Mouse (Mus musculus): Measurements from ENCODE around the gene Senp2. TPM values are rescaled to one million over a fixed set of nuclear protein-coding genes. Genes with fewer than 3 reads are reported as not detected.
"Not testable (repeated sequence)": the region's sequence is repeated elsewhere in the genome, so short reads cannot be mapped to it uniquely, and the experiment has no call there.

Senp2 gene
- polyA plus RNA-seq (2015; fragmentation: Nextera tagmentation; extraction: Ambion mirVana): 38.4 and 41.3 TPM in 2 replicates

GRCm38 (mm10) chr16:22009099-22009584, at the start of gene Senp2:
Gene Senp2, plus strand, starts transcription at chr16:22009484.
- peak within 1 kb of the TSS; percentile 77 for H3K27ac ChIP-seq
- WGBS: under 1% methylated on average over 45 of the region's 45 CpGs
- H3K4me1 ChIP-seq: peaks cover 12% of the 10 kb centered on the region

GRCm38 (mm10) chr16:21965576-21965975, 43.7 kb upstream of the Senp2 start:
- 68% methylated on average over 3 of the region's 3 CpGs for WGBS
- no peak overlapping the region for H3K9ac ChIP-seq
- no peak overlapping the region for H3K4me2 ChIP-seq
- ATAC-seq (ENCODE audit: insufficient number of reproducible peaks, low FRiP score, low TSS enrichment, low read depth): no peak
- H3K27me3 ChIP-seq: no peaks in the 10 kb centered on the region
- H3K9me3 ChIP-seq: no peaks in the 10 kb centered on the region
- H3K4me1 ChIP-seq: no peaks in the 10 kb centered on the region
- no peak overlapping the region for H3K27ac ChIP-seq
- no peaks in the 10 kb centered on the region for H3K36me3 ChIP-seq
- no peak overlapping the region for H3K4me3 ChIP-seq

More at GRCm38 (mm10) chr16:22009099-22009584, at the start of gene Senp2:
- Histone ChIP-seq H3K36me3 (peaks cover 2% of the 10 kb centered on the region; the same call in 1 of the 2 replicates), H3K4me3 (peak within 1 kb of the TSS; percentile 98), H3K4me2 (peak within 1 kb of the TSS; percentile 69), H3K9me3 (no peaks in the 10 kb centered on the region), H3K9ac (peak within 1 kb of the TSS; percentile 90), H3K27me3 (no peaks in the 10 kb centered on the region)
- ATAC-seq (ENCODE audit: insufficient number of reproducible peaks, low FRiP score, low TSS enrichment, low read depth): peak; percentile 99

- Histone ChIP-seq H3K4me3 (no peak overlapping the region), H3K4me2 (no peak overlapping the region), H3K4me1 (no peaks in the 10 kb centered on the region), H3K9me3 (no peaks in the 10 kb centered on the region), H3K27me3 (no peaks in the 10 kb centered on the region), H3K36me3 (no peaks in the 10 kb centered on the region), H3K9ac (no peak overlapping the region), H3K27ac (no peak overlapping the region)
- ATAC-seq (ENCODE audit: insufficient number of reproducible peaks, low FRiP score, low TSS enrichment, low read depth): no peak; the same call in 1 of the 2 replicates
- WGBS: 61% methylated on average over 5 of the region's 5 CpGs
These were observed 39.4 kb upstream of the Senp2 start for GRCm38 (mm10) chr16:21969874-21970273.

- H3K4me1 ChIP-seq: no peaks in the 10 kb centered on the region
- WGBS: 86% methylated on average over 6 of the region's 6 CpGs
- H3K36me3 ChIP-seq: no peaks in the 10 kb centered on the region
- no peak overlapping the region for H3K4me2 ChIP-seq
- H3K9me3 ChIP-seq: no peaks in the 10 kb centered on the region
- ATAC-seq (ENCODE audit: insufficient number of reproducible peaks, low FRiP score, low TSS enrichment, low read depth): no peak
- H3K4me3 ChIP-seq: no peak overlapping the region
- no peak overlapping the region for H3K9ac ChIP-seq
- no peak overlapping the region for H3K27ac ChIP-seq
- no peaks in the 10 kb centered on the region for H3K27me3 ChIP-seq
These were observed 38.7 kb upstream of the Senp2 start for GRCm38 (mm10) chr16:21970536-21970935.

- peaks cover 5% of the 10 kb centered on the region for H3K4me1 ChIP-seq
- ATAC-seq (ENCODE audit: insufficient number of reproducible peaks, low FRiP score, low TSS enrichment, low read depth): no peak
- 41% methylated on average over 4 of the region's 4 CpGs for WGBS
- H3K9ac ChIP-seq: no peak overlapping the region
- H3K27me3 ChIP-seq: no peaks in the 10 kb centered on the region
- no peak overlapping the region for H3K27ac ChIP-seq
- no peak overlapping the region for H3K4me3 ChIP-seq
- no peak overlapping the region for H3K4me2 ChIP-seq
- no peaks in the 10 kb centered on the region for H3K36me3 ChIP-seq
- H3K9me3 ChIP-seq: no peaks in the 10 kb centered on the region
These were observed 37.8 kb upstream of the Senp2 start for GRCm38 (mm10) chr16:21971446-21971845.

GRCm38 (mm10) chr16:21976203-21976602, 33.1 kb upstream of the Senp2 start:
- Histone ChIP-seq H3K27ac (no peak overlapping the region), H3K4me2 (peak overlapping the region; percentile 31), H3K36me3 (no peaks in the 10 kb centered on the region), H3K4me1 (peaks cover 6% of the 10 kb centered on the region), H3K9me3 (no peaks in the 10 kb centered on the region), H3K9ac (no peak overlapping the region), H3K27me3 (no peaks in the 10 kb centered on the region), H3K4me3 (no peak overlapping the region)
- no peak for ATAC-seq (ENCODE audit: insufficient number of reproducible peaks, low FRiP score, low TSS enrichment, low read depth)
- 5% methylated on average over 16 of the region's 16 CpGs for WGBS

- Histone ChIP-seq H3K4me1 (peaks cover 6% of the 10 kb centered on the region), H3K9me3 (no peaks in the 10 kb centered on the region), H3K36me3 (no peaks in the 10 kb centered on the region), H3K4me3 (no peak overlapping the region), H3K9ac (no peak overlapping the region), H3K4me2 (no peak overlapping the region), H3K27ac (no peak overlapping the region), H3K27me3 (no peaks in the 10 kb centered on the region)
- WGBS: 57% methylated on average over 5 of the region's 5 CpGs
- ATAC-seq (ENCODE audit: insufficient number of reproducible peaks, low FRiP score, low TSS enrichment, low read depth): no peak
These were observed 31.9 kb upstream of the Senp2 start for GRCm38 (mm10) chr16:21977347-21977746.

- Histone ChIP-seq H3K4me2 (no peak overlapping the region), H3K36me3 (no peaks in the 10 kb centered on the region), H3K4me3 (no peak overlapping the region), H3K9me3 (no peaks in the 10 kb centered on the region), H3K4me1 (no peaks in the 10 kb centered on the region), H3K9ac (no peak overlapping the region), H3K27ac (no peak overlapping the region), H3K27me3 (no peaks in the 10 kb centered on the region)
- 91% methylated on average over 9 of the region's 9 CpGs for WGBS
- ATAC-seq (ENCODE audit: insufficient number of reproducible peaks, low FRiP score, low TSS enrichment, low read depth): no peak
These were observed 26.1 kb upstream of the Senp2 start for GRCm38 (mm10) chr16:21983146-21983545.

- Histone ChIP-seq H3K4me3 (no peak overlapping the region), H3K9ac (no peak overlapping the region), H3K4me1 (no peaks in the 10 kb centered on the region), H3K27me3 (no peaks in the 10 kb centered on the region), H3K4me2 (no peak overlapping the region), H3K36me3 (no peaks in the 10 kb centered on the region), H3K27ac (no peak overlapping the region), H3K9me3 (no peaks in the 10 kb centered on the region)
- ATAC-seq (ENCODE audit: insufficient number of reproducible peaks, low FRiP score, low TSS enrichment, low read depth): no peak
- WGBS: 93% methylated on average over 4 of the region's 4 CpGs
These were observed 25.7 kb upstream of the Senp2 start for GRCm38 (mm10) chr16:21983581-21983980.

GRCm38 (mm10) chr16:21984091-21984490, 25.2 kb upstream of the Senp2 start:
- 91% methylated on average over 12 of the region's 12 CpGs for WGBS
- Histone ChIP-seq H3K36me3 (no peaks in the 10 kb centered on the region), H3K9ac (no peak overlapping the region), H3K4me2 (no peak overlapping the region), H3K4me1 (no peaks in the 10 kb centered on the region), H3K27me3 (no peaks in the 10 kb centered on the region), H3K27ac (no peak overlapping the region), H3K9me3 (no peaks in the 10 kb centered on the region), H3K4me3 (no peak overlapping the region)
- no peak for ATAC-seq (ENCODE audit: insufficient number of reproducible peaks, low FRiP score, low TSS enrichment, low read depth)

GRCm38 (mm10) chr16:21986191-21986590, 23.1 kb upstream of the Senp2 start:
- H3K27ac ChIP-seq: no peak overlapping the region
- no peak for ATAC-seq (ENCODE audit: insufficient number of reproducible peaks, low FRiP score, low TSS enrichment, low read depth)
- H3K4me1 ChIP-seq: no peaks in the 10 kb centered on the region
- H3K36me3 ChIP-seq: no peaks in the 10 kb centered on the region
- WGBS: 44% methylated on average over 3 of the region's 3 CpGs
- H3K4me3 ChIP-seq: no peak overlapping the region
- no peaks in the 10 kb centered on the region for H3K27me3 ChIP-seq
- no peak overlapping the region for H3K9ac ChIP-seq
- H3K4me2 ChIP-seq: no peak overlapping the region
- no peaks in the 10 kb centered on the region for H3K9me3 ChIP-seq

GRCm38 (mm10) chr16:21987956-21988355, 21.3 kb upstream of the Senp2 start:
- Histone ChIP-seq H3K4me2 (no peak overlapping the region), H3K4me3 (no peak overlapping the region), H3K27me3 (no peaks in the 10 kb centered on the region), H3K4me1 (no peaks in the 10 kb centered on the region), H3K27ac (no peak overlapping the region), H3K36me3 (no peaks in the 10 kb centered on the region), H3K9ac (no peak overlapping the region), H3K9me3 (no peaks in the 10 kb centered on the region)
- no peak for ATAC-seq (ENCODE audit: insufficient number of reproducible peaks, low FRiP score, low TSS enrichment, low read depth)
- WGBS: 58% methylated on average over 5 of the region's 5 CpGs

- not testable (repeated sequence) for H3K9ac ChIP-seq; H3K36me3 ChIP-seq; H3K9me3 ChIP-seq; H3K4me2 ChIP-seq; ATAC-seq (ENCODE audit: insufficient number of reproducible peaks, low FRiP score, low TSS enrichment, low read depth); H3K4me3 ChIP-seq; H3K27ac ChIP-seq; H3K4me1 ChIP-seq; H3K27me3 ChIP-seq
These were observed 18.4 kb upstream of the Senp2 start for GRCm38 (mm10) chr16:21990893-21991292.

Data from limb, embryonic 15.5 days (tissue).